Mouse (Mus musculus) thymus, adult 18-20 months (tissue): ENCODE results near the gene Nsf.
"Not testable (repeated sequence)": the region's sequence is repeated elsewhere in the genome, so short reads cannot be mapped to it uniquely, and the experiment has no call there.

Experiments used
- DNase-seq, 2 experiments: peaks; one replicate each; pipeline ENCODE4 v3.0.0; 2022; ENCODE audit warnings: mixed read lengths in 2 of 2

The Nsf gene

GRCm38 (mm10) chr11:103890337-103891186 lies 63.3 kb downstream of the Nsf start:
- DNase-seq = no peak

GRCm38 (mm10) chr11:103887724-103888410 lies 66.0 kb downstream of the Nsf start:
- no peak for DNase-seq

GRCm38 (mm10) chr11:103884749-103885383 lies 69.0 kb downstream of the Nsf start:
- no peak for DNase-seq

GRCm38 (mm10) chr11:103883793-103884192 lies 70.1 kb downstream of the Nsf start:
- no peak for DNase-seq

- not testable (repeated sequence) for DNase-seq
Measured at GRCm38 (mm10) chr11:103879476-103879875, 74.4 kb downstream of the Nsf start.

GRCm38 (mm10) chr11:103878441-103878840 lies 75.4 kb downstream of the Nsf start:
- no peak for DNase-seq

- DNase-seq = no peak
Measured at GRCm38 (mm10) chr11:103870352-103870751, 83.5 kb downstream of the Nsf start.

- DNase-seq = no peak
Measured at GRCm38 (mm10) chr11:103867702-103868101, 86.2 kb downstream of the Nsf start.

- no peak for DNase-seq
Measured at GRCm38 (mm10) chr11:103865346-103865745, 88.5 kb downstream of the Nsf start.

GRCm38 (mm10) chr11:103864486-103864885 lies 89.4 kb downstream of the Nsf start:
- no peak for DNase-seq

GRCm38 (mm10) chr11:103862951-103863350 lies 90.9 kb downstream of the Nsf start:
- no peak for DNase-seq

- DNase-seq = no peak
Measured at GRCm38 (mm10) chr11:103859933-103860610, 93.8 kb downstream of the Nsf start.

GRCm38 (mm10) chr11:103858760-103859159 lies 95.1 kb downstream of the Nsf start:
- no peak for DNase-seq

GRCm38 (mm10) chr11:103856641-103857040 lies 97.2 kb downstream of the Nsf start:
- no peak for DNase-seq

- no peak for DNase-seq
Measured at GRCm38 (mm10) chr11:103854294-103854693, 99.6 kb downstream of the Nsf start.

GRCm38 (mm10) chr11:103853284-103853920 lies 100.5 kb downstream of the Nsf start:
- DNase-seq = no peak

- no peak for DNase-seq
Measured at GRCm38 (mm10) chr11:103852590-103853283, 101.1 kb downstream of the Nsf start.

- DNase-seq = no peak
Measured at GRCm38 (mm10) chr11:103848287-103848686, 105.6 kb downstream of the Nsf start.

- DNase-seq = no peak
Measured at GRCm38 (mm10) chr11:103840834-103841233, 113.0 kb downstream of the Nsf start.

GRCm38 (mm10) chr11:103838955-103839354 lies 114.9 kb downstream of the Nsf start:
- no peak for DNase-seq

- DNase-seq = no peak
Measured at GRCm38 (mm10) chr11:103832331-103832730, 121.5 kb downstream of the Nsf start.

- no peak for DNase-seq
Measured at GRCm38 (mm10) chr11:103831766-103832165, 122.1 kb downstream of the Nsf start.
